Mouse (Mus musculus): Measurements from ENCODE around the gene Olfr1364. TPM values are rescaled to one million over a fixed set of nuclear protein-coding genes. Genes with fewer than 3 reads are reported as not detected.

Gene Olfr1364
- not detected in 2 replicates for polyA plus RNA-seq (2015; fragmentation: Nextera tagmentation; extraction: Ambion mirVana)

DNA sequence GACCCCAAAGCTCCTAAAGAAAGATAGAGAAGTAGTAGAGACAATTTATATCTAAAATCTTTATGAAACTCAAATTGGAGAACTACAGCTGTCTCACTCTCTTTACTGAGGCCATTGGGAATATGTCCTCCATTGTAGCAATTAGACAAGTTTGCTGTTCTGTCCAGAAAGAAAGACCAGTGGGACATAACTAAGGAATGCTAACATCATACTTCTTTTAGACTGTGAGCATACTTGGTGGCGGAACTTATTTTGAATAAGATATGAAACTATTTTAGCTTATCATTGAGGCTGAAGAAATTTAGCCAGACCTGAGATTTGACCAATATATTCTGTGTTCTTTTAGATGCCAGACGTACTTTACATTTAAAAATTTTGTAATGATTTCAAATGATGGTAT is at the start of gene Olfr1364:
Gene Olfr1364, minus strand, starts transcription at position 101 of the 400 bp plus-strand sequence.
- no peaks in the 10 kb centered on the region for H3K9me3 ChIP-seq
- H3K4me3 ChIP-seq (replicated peaks), result no peak within 1 kb of the TSS
- H3K27me3 ChIP-seq (replicated peaks), result no peaks in the 10 kb centered on the region
- no peak for ATAC-seq (ENCODE audit: insufficient read depth, low FRiP score, low read depth)
- no peak within 1 kb of the TSS for H3K27ac ChIP-seq
- H3K36me3 ChIP-seq, result no peaks in the 10 kb centered on the region
- H3K9ac ChIP-seq, result no peak within 1 kb of the TSS
- WGBS, result 80% methylated on average over 2 of the region's 2 CpGs
- no peaks in the 10 kb centered on the region for H3K4me1 ChIP-seq
- H3K4me2 ChIP-seq, result no peak within 1 kb of the TSS

DNA sequence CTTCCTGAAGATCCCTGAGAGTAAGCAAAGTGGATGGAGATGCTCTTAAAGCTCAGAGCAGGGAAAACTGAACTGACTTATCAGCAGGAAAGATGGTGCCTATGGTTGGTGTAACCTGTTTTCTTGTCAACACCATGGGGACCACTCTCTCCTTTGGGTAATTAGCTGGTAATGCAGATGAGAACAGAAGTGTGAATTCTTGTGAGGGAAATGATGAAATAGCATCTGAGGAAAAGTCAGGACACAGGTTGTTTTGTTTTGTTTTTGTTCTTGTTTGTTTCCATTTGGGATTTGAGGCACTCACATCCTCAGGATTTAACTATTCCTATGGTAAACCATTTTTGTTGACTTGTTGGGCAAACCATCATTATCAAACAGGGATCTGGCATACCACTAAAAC is 32.4 kb upstream of the Olfr1364 start, which contains the start of gene Olfr1362:
Gene Olfr1362, minus strand, starts transcription at position 101 of the 400 bp plus-strand sequence.
- no peak within 1 kb of the TSS for H3K4me3 ChIP-seq (replicated peaks)
- H3K36me3 ChIP-seq, result no peaks in the 10 kb centered on the region
- H3K27me3 ChIP-seq (replicated peaks), result no peaks in the 10 kb centered on the region
- no peak within 1 kb of the TSS for H3K9ac ChIP-seq
- H3K4me1 ChIP-seq, result no peaks in the 10 kb centered on the region
- H3K9me3 ChIP-seq, result no peaks in the 10 kb centered on the region
- H3K4me2 ChIP-seq, result no peak within 1 kb of the TSS
- H3K27ac ChIP-seq, result no peak within 1 kb of the TSS
- no peak for ATAC-seq (ENCODE audit: insufficient read depth, low FRiP score, low read depth)

DNA sequence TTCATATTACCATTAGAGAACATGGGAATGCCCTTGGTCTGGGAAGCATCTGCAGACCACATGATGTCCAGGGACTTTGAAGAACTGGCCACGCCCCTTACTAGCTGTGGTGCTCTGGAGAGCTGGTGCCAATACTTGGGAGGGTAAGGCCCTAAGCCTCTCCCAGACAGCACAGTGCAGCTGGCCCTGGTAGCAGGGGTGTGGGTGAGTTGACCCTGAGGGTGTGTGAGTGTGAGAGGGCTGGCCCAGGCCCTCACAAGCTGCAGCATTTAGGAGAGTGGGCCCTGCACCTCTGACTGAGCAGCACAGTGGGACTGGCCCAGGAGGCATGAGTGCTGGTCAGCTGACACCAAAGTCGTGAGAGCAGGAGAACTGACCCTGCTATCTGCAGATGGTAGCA is 10.1 kb upstream of the Olfr1364 start:
- H3K36me3 ChIP-seq, result no peaks in the 10 kb centered on the region
- no peaks in the 10 kb centered on the region for H3K9me3 ChIP-seq
- 65% methylated on average over 2 of the region's 2 CpGs for WGBS
- no peaks in the 10 kb centered on the region for H3K27me3 ChIP-seq (replicated peaks)
- H3K4me2 ChIP-seq, result no peak overlapping the region
- no peak overlapping the region for H3K4me3 ChIP-seq (replicated peaks)
- no peak overlapping the region for H3K9ac ChIP-seq
- ATAC-seq (ENCODE audit: insufficient read depth, low FRiP score, low read depth), result 0 out of 2 replicates have a peak, but pooled peaks have one; percentile 7
- H3K27ac ChIP-seq, result no peak overlapping the region
- no peaks in the 10 kb centered on the region for H3K4me1 ChIP-seq

- H3K27ac ChIP-seq, result no peak within 1 kb of the TSS
- H3K36me3 ChIP-seq, result no peaks in the 10 kb centered on the region
- H3K4me1 ChIP-seq, result no peaks in the 10 kb centered on the region
- no peak within 1 kb of the TSS for H3K4me2 ChIP-seq
- no peaks in the 10 kb centered on the region for H3K9me3 ChIP-seq
- H3K27me3 ChIP-seq (replicated peaks), result no peaks in the 10 kb centered on the region
- ATAC-seq (ENCODE audit: insufficient read depth, low FRiP score, low read depth), result no peak
- 51% methylated on average over 1 of the region's 1 CpGs for WGBS
- no peak within 1 kb of the TSS for H3K9ac ChIP-seq
- no peak within 1 kb of the TSS for H3K4me3 ChIP-seq (replicated peaks)
Observed at GRCm38 (mm10) chr13:21559793-21560192, 21.8 kb downstream of the Olfr1364 start, which contains the start of gene Olfr1535. Olfr1535 (minus strand) TSS chr13:21559893.

- H3K27ac ChIP-seq, result no peak overlapping the region
- no peaks in the 10 kb centered on the region for H3K36me3 ChIP-seq
- no peaks in the 10 kb centered on the region for H3K9me3 ChIP-seq
- H3K4me3 ChIP-seq (replicated peaks), result no peak overlapping the region
- 45% methylated on average over 3 of the region's 3 CpGs for WGBS
- no peaks in the 10 kb centered on the region for H3K4me1 ChIP-seq
- no peak overlapping the region for H3K4me2 ChIP-seq
- no peak for ATAC-seq (ENCODE audit: insufficient read depth, low FRiP score, low read depth)
- H3K9ac ChIP-seq, result no peak overlapping the region
- H3K27me3 ChIP-seq (replicated peaks), result no peaks in the 10 kb centered on the region
Observed at GRCm38 (mm10) chr13:21550416-21551110, 31.0 kb downstream of the Olfr1364 start.

DNA sequence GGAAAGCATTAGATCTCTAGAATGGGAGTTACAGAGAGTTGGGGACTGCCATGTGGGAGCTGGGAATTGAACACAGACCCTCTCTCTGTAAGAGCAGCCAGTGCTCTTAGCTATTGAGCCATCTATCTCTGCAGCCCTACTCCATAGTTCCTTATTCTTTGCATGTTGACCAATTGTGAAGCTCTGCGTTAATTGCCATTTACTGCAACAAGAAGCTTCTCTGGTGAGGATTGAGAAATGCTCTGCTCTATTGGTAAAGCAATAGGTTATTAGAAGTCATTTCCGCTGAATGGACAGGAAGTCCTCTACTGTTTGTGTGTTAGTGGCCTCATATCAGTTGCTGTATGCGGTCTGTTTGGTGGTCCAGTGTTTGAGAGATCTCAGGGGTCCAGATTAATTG is 32.1 kb downstream of the Olfr1364 start:
- Histone ChIP-seq H3K4me3 (replicated peaks) (no peak overlapping the region), H3K9ac (no peak overlapping the region), H3K36me3 (no peaks in the 10 kb centered on the region), H3K27me3 (replicated peaks) (no peaks in the 10 kb centered on the region), H3K4me2 (no peak overlapping the region), H3K9me3 (no peaks in the 10 kb centered on the region), H3K27ac (no peak overlapping the region), H3K4me1 (no peaks in the 10 kb centered on the region)
- no peak for ATAC-seq (ENCODE audit: insufficient read depth, low FRiP score, low read depth)
- WGBS, result 81% methylated on average over 3 of the region's 3 CpGs

GRCm38 (mm10) chr13:21542708-21543107 is 38.9 kb downstream of the Olfr1364 start, which contains the start of gene Olfr1366:
Olfr1366 (minus strand) TSS chr13:21542808.
- H3K9me3 ChIP-seq, result no peaks in the 10 kb centered on the region

GRCm38 (mm10) chr13:21530781-21531201 is 50.8 kb downstream of the Olfr1364 start, which contains the start of gene Zkscan8:
Zkscan8 (minus strand) TSS chr13:21531120.
- under 1% methylated on average over 39 of the region's 39 CpGs for WGBS

More at GRCm38 (mm10) chr13:21542708-21543107, 38.9 kb downstream of the Olfr1364 start, which contains the start of gene Olfr1366:
- Histone ChIP-seq H3K36me3 (no peaks in the 10 kb centered on the region), H3K9ac (no peak within 1 kb of the TSS), H3K4me2 (no peak within 1 kb of the TSS), H3K4me1 (no peaks in the 10 kb centered on the region), H3K4me3 (replicated peaks) (no peak within 1 kb of the TSS), H3K27me3 (replicated peaks) (no peaks in the 10 kb centered on the region), H3K27ac (no peak within 1 kb of the TSS)
- WGBS, result 79% methylated on average over 1 of the region's 1 CpGs
- ATAC-seq (ENCODE audit: insufficient read depth, low FRiP score, low read depth), result no peak

DNA sequence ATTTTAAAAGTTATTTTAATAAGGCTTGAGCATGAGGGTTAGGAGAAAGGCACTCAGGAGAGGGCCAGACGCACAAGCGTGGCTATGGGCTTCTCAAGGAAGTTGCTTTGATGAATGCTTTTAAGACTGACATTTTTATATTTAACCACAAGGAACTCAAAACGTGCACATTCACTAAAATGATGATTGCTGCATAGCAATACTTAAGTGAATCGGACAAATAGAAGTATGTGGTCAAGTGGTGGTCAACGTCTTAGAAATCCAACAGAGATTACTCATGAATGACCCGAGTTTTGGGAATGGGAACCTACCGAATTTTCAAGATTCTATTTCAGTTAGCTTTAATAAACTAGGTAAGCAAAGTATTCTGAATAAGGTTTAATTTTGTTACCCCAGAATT is 51.4 kb downstream of the Olfr1364 start:
- WGBS, result 43% methylated on average over 7 of the region's 7 CpGs
- Histone ChIP-seq H3K36me3 (peaks cover 7% of the 10 kb centered on the region), H3K4me2 (peak overlapping the region; percentile 49), H3K9ac (no peak overlapping the region), H3K4me3 (replicated peaks) (peak overlapping the region; percentile 25), H3K9me3 (no peaks in the 10 kb centered on the region), H3K27ac (no peak overlapping the region), H3K27me3 (replicated peaks) (no peaks in the 10 kb centered on the region), H3K4me1 (no peaks in the 10 kb centered on the region)
- no peak for ATAC-seq (ENCODE audit: insufficient read depth, low FRiP score, low read depth)

More at GRCm38 (mm10) chr13:21530781-21531201, 50.8 kb downstream of the Olfr1364 start, which contains the start of gene Zkscan8:
- peak within 1 kb of the TSS; percentile 62 for H3K4me3 ChIP-seq (replicated peaks)
- H3K27me3 ChIP-seq (replicated peaks), result no peaks in the 10 kb centered on the region
- no peaks in the 10 kb centered on the region for H3K4me1 ChIP-seq
- H3K4me2 ChIP-seq, result peak within 1 kb of the TSS; percentile 65
- H3K9me3 ChIP-seq, result no peaks in the 10 kb centered on the region
- peak within 1 kb of the TSS; percentile 87 for H3K27ac ChIP-seq
- peak within 1 kb of the TSS; percentile 90 for H3K9ac ChIP-seq
- peak; percentile 97 for ATAC-seq (ENCODE audit: insufficient read depth, low FRiP score, low read depth)
- H3K36me3 ChIP-seq, result peaks cover 6% of the 10 kb centered on the region; the same call in 1 of the 2 replicates

Other genes with a start within 250 kb of the Olfr1364 start
- gene Olfr1367, start 234.8 kb downstream of the Olfr1364 start, polyA plus RNA-seq (2015; fragmentation: Nextera tagmentation; extraction: Ambion mirVana), result not detected in 2 replicates
- 9.9 and 10.0 TPM in 2 replicates for gene Zscan12, start 218.9 kb downstream of the Olfr1364 start, polyA plus RNA-seq (2015; fragmentation: Nextera tagmentation; extraction: Ambion mirVana)
- gene Zkscan3, start 179.0 kb downstream of the Olfr1364 start, polyA plus RNA-seq (2015; fragmentation: Nextera tagmentation; extraction: Ambion mirVana), result 77.7 and 80.7 TPM in 2 replicates
- 2.5 and 2.6 TPM in 2 replicates for gene Pgbd1, start 140.7 kb downstream of the Olfr1364 start, polyA plus RNA-seq (2015; fragmentation: Nextera tagmentation; extraction: Ambion mirVana)
- gene Zscan26, start 128.0 kb downstream of the Olfr1364 start, polyA plus RNA-seq (2015; fragmentation: Nextera tagmentation; extraction: Ambion mirVana), result 33.0 and 36.3 TPM in 2 replicates
- gene Nkapl, start 113.2 kb downstream of the Olfr1364 start, polyA plus RNA-seq (2015; fragmentation: Nextera tagmentation; extraction: Ambion mirVana), result 2.4 and 2.6 TPM in 2 replicates
- gene Zkscan4, start 102.9 kb downstream of the Olfr1364 start, polyA plus RNA-seq (2015; fragmentation: Nextera tagmentation; extraction: Ambion mirVana), result 2.9 and 3.1 TPM in 2 replicates
- not detected in 2 replicates for gene Gm10065, start 102.3 kb downstream of the Olfr1364 start, polyA plus RNA-seq (2015; fragmentation: Nextera tagmentation; extraction: Ambion mirVana)
- gene AK157302, start 86.5 kb downstream of the Olfr1364 start, polyA plus RNA-seq (2015; fragmentation: Nextera tagmentation; extraction: Ambion mirVana), result 0.68 and 1.1 TPM in 2 replicates
- 8.8 and 32.6 TPM in 2 replicates for gene Gm11273, start 80.3 kb downstream of the Olfr1364 start, polyA plus RNA-seq (2015; fragmentation: Nextera tagmentation; extraction: Ambion mirVana)
- 5.4 and 5.5 TPM in 2 replicates for gene Zkscan8, start 50.6 kb downstream of the Olfr1364 start, polyA plus RNA-seq (2015; fragmentation: Nextera tagmentation; extraction: Ambion mirVana)
- gene Olfr1366, start 39.0 kb downstream of the Olfr1364 start, polyA plus RNA-seq (2015; fragmentation: Nextera tagmentation; extraction: Ambion mirVana), result 0.26 and 0.27 TPM in 2 replicates
- 0.06 TPM in 1 of 2 replicates, not detected in the other for gene Olfr1535, start 21.9 kb downstream of the Olfr1364 start, polyA plus RNA-seq (2015; fragmentation: Nextera tagmentation; extraction: Ambion mirVana)
- not detected in 2 replicates for gene Olfr1362, start 32.3 kb upstream of the Olfr1364 start, polyA plus RNA-seq (2015; fragmentation: Nextera tagmentation; extraction: Ambion mirVana)
- gene Olfr11, start 60.8 kb upstream of the Olfr1364 start, polyA plus RNA-seq (2015; fragmentation: Nextera tagmentation; extraction: Ambion mirVana), result not detected in 2 replicates
- not detected in 2 replicates for gene Olfr1361, start 81.6 kb upstream of the Olfr1364 start, polyA plus RNA-seq (2015; fragmentation: Nextera tagmentation; extraction: Ambion mirVana)
- gene Olfr1360, start 95.6 kb upstream of the Olfr1364 start, polyA plus RNA-seq (2015; fragmentation: Nextera tagmentation; extraction: Ambion mirVana), result not detected in 2 replicates
- not detected in 2 replicates for gene Olfr1359, start 116.4 kb upstream of the Olfr1364 start, polyA plus RNA-seq (2015; fragmentation: Nextera tagmentation; extraction: Ambion mirVana)
- 1.4 and 4.4 TPM in 2 replicates for gene Hist1h2bl, start 134.4 kb upstream of the Olfr1364 start, polyA plus RNA-seq (2015; fragmentation: Nextera tagmentation; extraction: Ambion mirVana)
- 25.1 TPM in 2 replicates for gene Hist1h2ai, start 134.7 kb upstream of the Olfr1364 start, polyA plus RNA-seq (2015; fragmentation: Nextera tagmentation; extraction: Ambion mirVana)
- gene Hist1h3h, start 135.9 kb upstream of the Olfr1364 start, polyA plus RNA-seq (2015; fragmentation: Nextera tagmentation; extraction: Ambion mirVana), result 4.7 and 6.3 TPM in 2 replicates
- 2.5 and 3.3 TPM in 2 replicates for gene Hist1h2bm, start 140.3 kb upstream of the Olfr1364 start, polyA plus RNA-seq (2015; fragmentation: Nextera tagmentation; extraction: Ambion mirVana)
- gene Hist1h4j, start 153.3 kb upstream of the Olfr1364 start, polyA plus RNA-seq (2015; fragmentation: Nextera tagmentation; extraction: Ambion mirVana), result 2.9 and 3.6 TPM in 2 replicates
- gene Hist1h4k, start 168.7 kb upstream of the Olfr1364 start, polyA plus RNA-seq (2015; fragmentation: Nextera tagmentation; extraction: Ambion mirVana), result 2.4 and 3.2 TPM in 2 replicates
- 28.6 and 40.6 TPM in 2 replicates for gene Hist1h2ak, start 172.1 kb upstream of the Olfr1364 start, polyA plus RNA-seq (2015; fragmentation: Nextera tagmentation; extraction: Ambion mirVana)
- gene Hist1h2bn, start 172.4 kb upstream of the Olfr1364 start, polyA plus RNA-seq (2015; fragmentation: Nextera tagmentation; extraction: Ambion mirVana), result 3.3 and 6.0 TPM in 2 replicates
- gene Hist1h1b, start 198.9 kb upstream of the Olfr1364 start, polyA plus RNA-seq (2015; fragmentation: Nextera tagmentation; extraction: Ambion mirVana), result 25.3 and 26.3 TPM in 2 replicates
- gene Hist1h3i, start 201.6 kb upstream of the Olfr1364 start, polyA plus RNA-seq (2015; fragmentation: Nextera tagmentation; extraction: Ambion mirVana), result 109 and 120 TPM in 2 replicates
- gene Hist1h2an, start 205.5 kb upstream of the Olfr1364 start, polyA plus RNA-seq (2015; fragmentation: Nextera tagmentation; extraction: Ambion mirVana), result 9.6 and 16.6 TPM in 2 replicates
- gene Hist1h2bp, start 205.7 kb upstream of the Olfr1364 start, polyA plus RNA-seq (2015; fragmentation: Nextera tagmentation; extraction: Ambion mirVana), result 1.4 and 2.1 TPM in 2 replicates
- 17.3 and 17.7 TPM in 2 replicates for gene Hist1h2bq, start 228.4 kb upstream of the Olfr1364 start, polyA plus RNA-seq (2015; fragmentation: Nextera tagmentation; extraction: Ambion mirVana)
- 1.7 TPM in 1 of 2 replicates, not detected in the other for gene Hist1h2ao, start 228.7 kb upstream of the Olfr1364 start, polyA plus RNA-seq (2015; fragmentation: Nextera tagmentation; extraction: Ambion mirVana)
- 0.68 TPM in 1 of 2 replicates, not detected in the other for gene Hist1h4m, start 230.0 kb upstream of the Olfr1364 start, polyA plus RNA-seq (2015; fragmentation: Nextera tagmentation; extraction: Ambion mirVana)

Measured in stomach, embryonic 15.5 days (tissue).